Mouse (Mus musculus): ENCODE measurements around the gene Igf2bp3.
A peak's percentile ranks its signal among the peaks of the same experiment; 100 is the strongest.

Gene Igf2bp3

GRCm38 (mm10) chr6:49057053-49058021 lies 157.4 kb downstream of the Igf2bp3 start:
- peak in 1 of 2 experiments; percentile 20 for DNase-seq

- no peak for DNase-seq
Measured at GRCm38 (mm10) chr6:49056009-49056408, 158.7 kb downstream of the Igf2bp3 start.

- DNase-seq: no peak
Measured at GRCm38 (mm10) chr6:49055256-49055733, 159.5 kb downstream of the Igf2bp3 start.

DNA sequence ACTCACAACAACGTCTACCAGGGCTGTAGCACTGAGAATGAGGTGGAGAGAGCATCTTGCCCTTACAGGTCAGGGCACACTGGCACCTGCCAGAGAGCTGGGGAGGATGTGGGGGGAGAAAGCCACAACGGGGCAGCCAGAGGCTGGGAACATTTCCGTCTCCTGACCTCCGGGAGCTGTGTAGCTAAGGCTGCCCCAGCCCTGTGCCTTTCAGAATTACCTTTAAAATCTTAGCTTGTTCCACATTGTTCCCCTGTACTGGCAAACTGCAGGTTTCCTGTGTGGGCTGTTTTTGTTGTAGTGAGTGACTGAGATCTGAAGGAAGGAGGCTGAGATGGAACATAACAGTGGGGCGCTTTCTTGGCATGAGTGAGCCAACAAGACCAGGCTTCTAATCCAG lies 162.6 kb downstream of the Igf2bp3 start:
- no peak for DNase-seq

DNA sequence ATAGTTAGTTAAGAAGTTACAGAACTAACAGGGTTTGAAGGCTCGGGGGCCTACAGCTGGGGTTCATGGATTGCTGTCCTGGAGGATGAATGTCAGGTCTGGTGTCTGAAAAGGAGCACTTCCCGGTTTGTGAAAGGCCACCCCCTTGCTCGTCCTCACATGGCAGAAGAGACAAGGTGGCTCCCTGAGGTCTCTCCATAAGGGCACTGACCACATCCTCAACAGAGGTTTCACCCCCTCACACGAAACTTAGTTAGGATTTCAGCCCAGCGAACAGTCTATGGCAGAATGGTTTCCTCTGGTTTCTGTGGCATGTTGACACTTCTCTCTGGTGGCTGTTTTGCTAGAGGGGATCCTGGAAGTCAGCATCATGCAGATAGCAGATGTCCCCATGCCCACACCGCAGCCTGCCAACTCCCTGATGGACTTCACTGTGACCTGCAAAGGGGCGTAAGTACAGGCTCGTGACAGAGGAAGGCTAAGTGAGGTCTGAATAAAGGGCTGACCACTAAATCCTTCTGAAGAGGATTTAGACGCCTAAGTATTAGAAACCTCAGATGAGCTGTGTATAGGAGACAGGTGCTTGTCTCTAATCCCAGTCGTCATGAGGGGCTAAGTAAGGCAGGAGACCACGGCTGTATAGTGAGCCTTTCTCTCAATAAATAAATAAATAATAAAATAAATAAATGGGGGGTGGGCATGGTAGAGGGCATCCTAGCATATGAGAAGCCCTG lies 163.9 kb downstream of the Igf2bp3 start:
- no peak for DNase-seq

- no peak for DNase-seq
Measured at GRCm38 (mm10) chr6:49048395-49048794, 166.4 kb downstream of the Igf2bp3 start.

GRCm38 (mm10) chr6:49047848-49048247 lies 166.9 kb downstream of the Igf2bp3 start:
- DNase-seq: no peak

DNA sequence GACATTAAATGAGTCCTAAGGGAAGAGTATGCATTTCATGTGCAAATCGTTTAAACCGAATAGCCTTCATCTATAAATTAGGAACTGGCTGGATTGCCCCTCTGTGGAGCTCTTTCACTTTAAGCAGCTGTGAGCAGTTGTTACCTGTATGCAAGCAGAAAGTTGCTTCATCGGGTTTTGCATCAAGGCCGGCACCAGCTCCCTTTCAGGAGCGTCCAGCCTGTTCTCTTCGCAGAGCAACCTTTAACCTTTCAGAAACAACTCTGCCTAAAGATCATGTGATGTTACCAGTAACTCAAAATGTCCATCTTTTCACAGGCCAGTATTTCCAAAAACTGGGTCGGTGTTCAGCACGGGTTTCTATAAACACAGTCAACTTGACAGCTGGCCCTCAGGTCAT lies 167.8 kb downstream of the Igf2bp3 start:
- DNase-seq: no peak

DNA sequence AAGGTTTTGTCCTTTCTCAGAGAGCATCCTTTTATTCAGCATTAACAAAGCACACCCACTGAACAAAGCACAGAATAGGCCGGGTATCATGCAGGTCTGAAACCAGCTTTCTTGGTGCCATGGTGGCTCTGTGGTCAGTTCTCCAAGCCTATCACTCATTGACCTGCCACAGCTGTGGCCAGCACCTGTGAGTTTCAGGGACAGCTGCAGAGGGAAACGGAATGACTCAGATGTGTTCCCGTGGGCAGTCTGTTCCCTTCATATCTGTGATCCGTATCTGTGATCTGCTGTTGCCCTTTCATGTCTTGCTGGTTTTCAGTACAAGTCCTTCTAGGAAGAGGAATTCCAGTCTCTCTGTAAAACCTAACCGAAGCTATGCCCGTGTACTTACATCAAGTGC lies 168.3 kb downstream of the Igf2bp3 start:
- DNase-seq: no peak

- DNase-seq: peak in 1 of 2 experiments; percentile 17
Measured at GRCm38 (mm10) chr6:49039470-49040180, 175.1 kb downstream of the Igf2bp3 start.

- DNase-seq: no peak
Measured at GRCm38 (mm10) chr6:49037268-49037662, 177.5 kb downstream of the Igf2bp3 start.

DNA sequence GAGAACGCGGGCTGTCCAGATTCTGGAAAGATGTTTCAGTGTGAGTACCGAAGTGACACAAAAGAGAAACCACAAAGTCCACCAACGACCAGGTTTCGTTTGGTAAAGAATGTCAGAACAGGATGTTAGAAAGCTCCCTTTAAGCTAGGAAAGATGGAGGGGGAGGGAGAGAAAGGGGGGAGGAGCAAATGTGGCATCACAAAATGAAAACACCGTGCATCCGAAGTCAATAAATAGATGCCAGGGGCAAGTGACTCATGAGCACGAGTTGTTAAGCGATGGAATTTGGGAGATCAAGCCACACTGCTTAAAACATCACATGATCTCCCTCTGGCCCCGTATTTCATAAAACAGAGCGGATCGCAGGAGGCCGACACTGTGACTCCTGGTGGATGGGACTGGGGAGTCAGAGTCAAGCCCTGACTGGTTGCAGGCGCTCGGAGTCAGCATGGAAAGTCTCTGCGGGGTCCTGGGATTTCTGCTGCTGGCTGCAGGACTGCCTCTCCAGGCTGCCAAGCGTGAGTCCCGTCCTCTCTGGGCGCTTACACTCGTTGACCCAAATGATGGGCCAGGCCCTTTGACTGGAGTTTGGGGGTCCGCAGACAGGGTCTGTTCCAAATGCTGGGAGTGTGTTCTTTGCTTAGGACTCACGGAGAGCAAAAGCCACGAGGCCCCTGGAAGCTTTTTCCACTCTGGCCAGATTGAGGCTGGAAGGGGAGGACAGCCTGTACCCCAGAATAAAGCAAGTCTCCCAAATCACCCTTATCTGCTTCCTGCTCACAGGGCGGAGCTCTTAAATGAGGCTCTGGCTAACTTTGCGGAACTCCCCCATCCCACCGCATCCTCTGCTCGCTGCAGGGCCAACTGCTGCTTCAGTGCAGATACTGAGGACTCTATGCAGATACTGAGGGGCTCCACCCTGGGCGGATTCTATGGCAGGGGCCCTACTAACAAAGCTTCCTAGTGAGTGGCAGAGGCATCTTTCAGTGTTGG lies 178.2 kb downstream of the Igf2bp3 start, which contains the start of gene Gpnmb:
Gene Gpnmb, plus strand, starts transcription at position 272 of the 993 bp plus-strand sequence.
- no peak for DNase-seq
